Mouse (Mus musculus) heart, adult 2 months (tissue): ENCODE measurements around the gene Aip.

Experiments
- CTCF ChIP-seq: fragments of 200-600 bp; IDR thresholded peaks from 2 replicates; pipeline ENCODE4 v1.8.1; 2022; ENCODE audit warnings: antibody characterized with exemption, mild to moderate bottlenecking, moderate library complexity
- EP300 ChIP-seq: fragments of 200-500 bp; IDR thresholded peaks from 2 replicates; pipeline ENCODE4 v1.6.1; 2011; ENCODE audit warnings: low read depth, low read length, control low read depth; ENCODE audit not compliant: insufficient read depth

DNA sequence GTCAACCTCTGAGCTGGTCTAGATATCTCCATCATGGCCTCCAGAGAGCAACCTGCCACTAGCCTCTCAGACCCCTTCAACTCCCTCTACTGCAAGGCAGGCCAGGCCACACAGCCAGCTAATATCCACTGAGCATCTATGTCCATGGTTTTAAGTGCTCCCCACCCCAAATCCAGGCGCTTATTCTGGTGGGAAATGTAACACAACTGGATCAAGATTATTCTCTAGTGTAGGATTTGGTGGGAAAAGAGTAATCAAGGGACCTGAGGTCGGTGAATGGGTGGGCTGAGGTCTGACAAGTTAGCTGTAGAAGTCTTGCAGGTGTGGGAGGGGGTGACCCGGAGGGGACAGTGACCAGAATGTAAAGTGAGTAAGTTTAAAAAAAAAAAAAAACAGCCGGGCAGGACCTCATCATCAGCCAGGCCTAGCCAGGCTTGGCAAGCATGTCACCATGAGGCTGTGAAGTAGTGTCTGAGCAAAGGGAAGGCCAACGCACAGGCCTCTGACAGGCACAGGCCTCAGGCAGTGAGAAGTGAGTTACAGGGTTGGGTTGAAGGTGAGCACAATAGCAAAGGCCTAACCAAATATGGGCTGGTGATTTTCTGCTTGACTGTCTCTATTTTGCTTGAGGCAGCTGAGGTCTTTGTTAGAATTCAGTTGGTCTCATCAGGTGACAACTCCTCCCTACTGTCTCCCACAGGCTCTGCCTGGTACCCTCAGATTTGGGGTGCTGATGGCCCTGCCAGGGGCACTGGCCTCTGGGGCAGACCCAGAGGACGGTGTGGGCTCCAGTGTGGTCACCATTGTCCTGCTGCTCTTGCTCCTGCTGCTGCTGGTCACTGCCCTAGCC is 29.8 kb upstream of the Aip start:
- no peak for TF ChIP-seq EP300
- TF ChIP-seq CTCF: no peak
